Mouse (Mus musculus) bone marrow macrophage, adult 2 months (primary cell): ENCODE data around the gene Nxph3.

Experiments used
- CTCF ChIP-seq: IDR thresholded peaks from 2 replicates; pipeline ENCODE4 v1.5.1; 2012; ENCODE audit warnings: low read depth, mild to moderate bottlenecking, low read length, moderate library complexity
- POLR2A ChIP-seq: IDR thresholded peaks from 2 replicates; pipeline ENCODE4 v1.6.1; 2012; ENCODE audit warnings: mild to moderate bottlenecking, low read depth, low read length, borderline replicate concordance

DNA sequence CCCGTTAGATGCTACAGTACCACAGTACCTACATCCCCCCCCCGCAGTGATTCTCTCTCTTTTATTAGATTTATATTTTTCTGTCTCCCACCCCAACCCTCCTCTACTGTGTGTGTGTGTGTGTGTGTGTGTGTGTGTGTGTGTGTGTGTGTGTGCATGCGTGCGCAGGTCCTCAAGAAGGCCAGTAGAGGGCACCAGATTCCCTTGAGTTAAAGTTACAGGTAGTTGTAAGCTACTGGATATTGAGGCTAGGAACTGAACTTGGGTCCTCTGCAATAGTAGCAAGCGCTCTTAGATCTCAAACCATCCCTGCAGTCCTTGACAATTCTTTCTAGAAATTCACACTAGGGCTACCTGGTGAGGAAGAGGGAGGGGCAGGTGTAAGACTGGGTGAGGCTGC is 49.5 kb upstream of the Nxph3 start:
- TF ChIP-seq CTCF: no peak
- no peak for TF ChIP-seq POLR2A
